ENCODE assay signal across 18 mouse cellular contexts in genomic region chr1:82381946-82382345, GRCm38 (mm10).
DNase-seq lines count a peak whose midpoint lies in the region; ATAC-seq and TF ChIP-seq lines count a peak whose summit lies in the region.
"Had no signal": no experiment of that assay in that cellular context is flagged by ENCODE, and none has a peak within 500 bp of the region (broad histone marks: within the 10 kb centered on the region; RNA-seq: fewer than 3 reads in every experiment).

No protein-coding gene starts in this region.

- DNase-seq in forebrain, postnatal 0 days: no peak
- no peak for DNase-seq in left cerebral cortex, adult 2 months (ENCODE audit: extremely low spot score in 1 of 2, low spot score in 2 of 2)
- DNase-seq in left cerebral cortex, postnatal 36 days (ENCODE audit: low spot score in 2 of 2): no peak
- peak; percentile 13 for DNase-seq in ES-CJ7 (ENCODE audit: low read depth, low spot score)
- peak; percentile 55 for DNase-seq in brain, embryonic 14.5 days (ENCODE audit: low read depth)
- DNase-seq in frontal cortex, adult 2 months (ENCODE audit: extremely low spot score in 1 of 2, low spot score in 1 of 2): no peak
- DNase-seq in right cerebral cortex, adult 18-20 months: no peak
- DNase-seq: gastrocnemius, postnatal 14 days; heart, postnatal 4 days; kidney, postnatal 36 days; left cerebral cortex, postnatal 4 days; spleen, adult 18-20 months had no signal

- H3K4me3 ChIP-seq in forebrain, postnatal 0 days (ENCODE audit: low read depth, low read length): no peak overlapping the region
- no peak overlapping the region for H3K4me3 ChIP-seq in forebrain, embryonic 16.5 days (replicated peaks; ENCODE audit: low read length)
- H3K4me3 ChIP-seq in left cerebral cortex, adult 2 months: no peak overlapping the region
- H3K4me3 ChIP-seq: heart, embryonic 12.5 days; midbrain, embryonic 15.5 days; neural tube, embryonic 12.5 days; stomach, embryonic 15.5 days had no signal

- H3K4me1 ChIP-seq in forebrain, postnatal 0 days (ENCODE audit: insufficient read depth): no peaks in the 10 kb centered on the region
- peaks cover 12% of the 10 kb centered on the region for H3K4me1 ChIP-seq in forebrain, embryonic 16.5 days (replicated peaks; ENCODE audit: control insufficient read depth, insufficient read depth, low read length)

- WGBS in forebrain, postnatal 0 days: 45% methylated on average over 4 of the region's 4 CpGs
- 52% methylated on average over 4 of the region's 4 CpGs for WGBS in forebrain, embryonic 16.5 days

- TF ChIP-seq POLR2A in brain, embryonic 14.5 days (IDR thresholded peaks at IDR 0.05; ENCODE audit: borderline replicate concordance, extremely low read depth, insufficient read depth, insufficient read length, poor library complexity, severe bottlenecking): no peak

- peak; percentile 56; the same call in 1 of the 2 replicates for ATAC-seq in forebrain, postnatal 0 days
- no peak for ATAC-seq in forebrain, embryonic 16.5 days
- ATAC-seq: activated CD4-positive, CD25-positive, alpha-beta regulatory T cell, adult 4 months; midbrain, embryonic 15.5 days had no signal

- H3K27me3 ChIP-seq in forebrain, postnatal 0 days (ENCODE audit: insufficient read depth, low read length): no peaks in the 10 kb centered on the region
- no peaks in the 10 kb centered on the region for H3K27me3 ChIP-seq in forebrain, embryonic 16.5 days (replicated peaks; ENCODE audit: control insufficient read depth, insufficient read depth, low read length)
- H3K27me3 ChIP-seq: midbrain, embryonic 15.5 days; neural tube, embryonic 12.5 days; stomach, embryonic 15.5 days had no signal

- H3K36me3 ChIP-seq in forebrain, postnatal 0 days (ENCODE audit: insufficient read depth): no peaks in the 10 kb centered on the region
- H3K36me3 ChIP-seq in forebrain, embryonic 16.5 days (ENCODE audit: control insufficient read depth, insufficient read depth): no peaks in the 10 kb centered on the region
- H3K36me3 ChIP-seq: midbrain, embryonic 15.5 days; neural tube, embryonic 12.5 days; stomach, embryonic 15.5 days had no signal

- intact Hi-C loops in left cerebral cortex, adult 2 months (cut with DNase I): no loop called here
- intact Hi-C loops in left cerebral cortex, postnatal 36 days (cut with DNase I): no loop called here

- H3K27ac ChIP-seq in forebrain, postnatal 0 days (ENCODE audit: low read depth, low read length): no peak overlapping the region
- no peak overlapping the region for H3K27ac ChIP-seq in forebrain, embryonic 16.5 days (ENCODE audit: low read length)
- H3K27ac ChIP-seq in left cerebral cortex, adult 2 months: no peak overlapping the region
- H3K27ac ChIP-seq: midbrain, embryonic 15.5 days; neural tube, embryonic 12.5 days; stomach, embryonic 15.5 days had no signal

- no peaks in the 10 kb centered on the region for H3K9me3 ChIP-seq in forebrain, postnatal 0 days (ENCODE audit: low read length)
- no peaks in the 10 kb centered on the region for H3K9me3 ChIP-seq in forebrain, embryonic 16.5 days (ENCODE audit: control insufficient read depth, low read length)
- H3K9me3 ChIP-seq: heart, embryonic 12.5 days; midbrain, embryonic 15.5 days; neural tube, embryonic 12.5 days; stomach, embryonic 15.5 days had no signal

- TF ChIP-seq CTCF in forebrain, postnatal 0 days (IDR thresholded peaks at IDR 0.05; ENCODE audit: low read depth): peak; percentile 45
- TF ChIP-seq CTCF in left cerebral cortex, adult 2 months (IDR thresholded peaks at IDR 0.05): peak; percentile 46
- TF ChIP-seq CTCF in brain, embryonic 14.5 days (IDR thresholded peaks at IDR 0.05; ENCODE audit: borderline replicate concordance, extremely low read depth, insufficient read depth, insufficient read length): peak; percentile 46; the same call in 1 of the 2 replicates

- H3K9ac ChIP-seq in forebrain, postnatal 0 days: no peak overlapping the region
- H3K9ac ChIP-seq in forebrain, embryonic 16.5 days (replicated peaks; ENCODE audit: low read depth, low read length): no peak overlapping the region
- H3K9ac ChIP-seq: heart, embryonic 12.5 days; midbrain, embryonic 15.5 days; neural tube, embryonic 12.5 days; stomach, embryonic 15.5 days had no signal

- no peak overlapping the region for H3K4me2 ChIP-seq in forebrain, postnatal 0 days (ENCODE audit: low read depth)
- H3K4me2 ChIP-seq in forebrain, embryonic 16.5 days (ENCODE audit: low read length): no peak overlapping the region
- H3K4me2 ChIP-seq: heart, embryonic 12.5 days; midbrain, embryonic 15.5 days; neural tube, embryonic 12.5 days; stomach, embryonic 15.5 days had no signal

Comparison
In these comparisons a context has a peak if more than half of its experiments do, and no peak if none do; other contexts are left out.
1. DNase-seq: peak in ES-CJ7 (single experiment) and brain, embryonic 14.5 days (single experiment); none in forebrain, postnatal 0 days (single experiment), left cerebral cortex, adult 2 months (0 of 2), left cerebral cortex, postnatal 36 days (0 of 2), frontal cortex, adult 2 months (0 of 2) and right cerebral cortex, adult 18-20 months (single experiment).
2. Peak in every context shown above with its lines, with median percentiles within 50 percentile points of each other: CTCF ChIP-seq.